Mouse (Mus musculus) hindbrain, postnatal 0 days (tissue): ENCODE results near the gene Zdhhc4. TPM values are rescaled to one million over a fixed set of nuclear protein-coding genes. Genes with fewer than 3 reads are reported as not detected.
A peak's percentile ranks its signal among the peaks of the same experiment; 100 is the strongest.

Experiments used
- ATAC-seq: fragments of 200-750 bp; cut with Nextera tagmentation; 2 replicates; pipeline ENCODE4 v1.8.0; 2017; ENCODE audit warnings: mild to moderate bottlenecking, moderate TSS enrichment, moderate library complexity
- DNase-seq: peaks from one replicate; pipeline ENCODE4 v3.0.0-alpha.2; 2015; ENCODE audit warnings: low spot score
- H3K27ac ChIP-seq: fragments of 300-500 bp; sonication (generic); 2 replicates; pipeline ENCODE4 v1.5.1; 2014; ENCODE audit warnings: mild to moderate bottlenecking
- H3K27me3 ChIP-seq: fragments of 300-500 bp; sonication (generic); 2 replicates; pipeline ENCODE4 v1.6.1; 2014; ENCODE audit warnings: low read length, mixed read lengths; ENCODE audit not compliant: insufficient read depth
- H3K36me3 ChIP-seq: fragments of 300-500 bp; sonication (generic); 2 replicates; pipeline ENCODE4 v1.6.1; 2014; ENCODE audit warnings: low read length, mixed read lengths; ENCODE audit not compliant: insufficient read depth
- H3K4me1 ChIP-seq: fragments of 300-500 bp; sonication (generic); 2 replicates; pipeline ENCODE4 v1.6.1; 2014; ENCODE audit warnings: antibody characterized with exemption, low read length, mixed read lengths; ENCODE audit not compliant: insufficient read depth
- H3K4me2 ChIP-seq: fragments of 300-500 bp; sonication (generic); 2 replicates; pipeline ENCODE4 v1.6.1; 2014; ENCODE audit warnings: low read depth, mild to moderate bottlenecking, low read length, moderate library complexity, mixed read lengths
- H3K4me3 ChIP-seq: fragments of 300-500 bp; sonication (generic); 2 replicates; pipeline ENCODE4 v1.5.1; 2014; ENCODE audit warnings: low read length
- H3K9ac ChIP-seq: fragments of 300-500 bp; sonication (generic); replicated peaks from 2 replicates; pipeline ENCODE4 v1.6.1; 2014; ENCODE audit warnings: mild to moderate bottlenecking, low read length, moderate library complexity, mixed read lengths
- H3K9me3 ChIP-seq: fragments of 300-500 bp; sonication (generic); 2 replicates; pipeline ENCODE4 v1.6.1; 2016; ENCODE audit warnings: low read length, mixed read lengths
- CTCF ChIP-seq: IDR thresholded peaks from 2 replicates; pipeline ENCODE4 v1.5.1; 2016; ENCODE audit warnings: antibody characterized with exemption, control low read depth, low read depth
- WGBS: fragments of 180-500 bp; shearing (Covaris S2); extraction: QIAGEN DNeasy Blood & Tissue Kit; methylation state at CpG from one replicate; pipeline ENCODE4 v1.1.7; 2014; 5-methylcytosine and 5-hydroxymethylcytosine counted together
- polyA plus RNA-seq: library from polyadenylated mRNA; unstranded; fragments of >200 nt; fragmentation: Nextera tagmentation; extraction: Ambion mirVana; gene quantifications from 2 replicates; pipeline ENCODE4 v1.2.1, GENCODE M21; 2015
- total RNA-seq: library from RNA; depleted of rRNA; stranded (reverse); fragments of >200 nt; gene quantifications from 2 replicates; pipeline ENCODE4 v1.2.3, GENCODE M21; 2014; rRNA removed

Gene Zdhhc4
- total and polyA plus RNA-seq, 2 experiments from 2014 or later, result 84.4 to 92.1 TPM

DNA sequence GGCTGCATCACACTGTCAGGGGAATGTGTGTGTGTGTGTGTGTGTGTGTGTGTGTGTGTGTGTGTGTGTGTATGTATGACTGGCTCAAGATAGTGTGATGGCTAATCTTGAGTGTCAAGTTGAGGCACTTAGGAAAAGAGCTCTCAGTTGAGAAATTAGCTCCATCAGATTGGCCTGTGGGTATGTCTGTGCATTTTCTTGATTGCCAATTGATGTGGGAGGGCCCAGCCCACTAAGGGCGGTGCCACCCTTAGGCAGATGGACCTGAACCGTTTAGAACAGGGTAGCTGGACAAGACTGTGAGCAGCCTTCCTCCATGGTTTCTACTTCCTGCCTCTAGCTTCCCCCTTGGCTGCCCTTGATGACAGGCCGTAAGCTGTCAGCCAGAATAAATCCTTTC is 56.9 kb downstream of the Zdhhc4 start:
- Histone ChIP-seq H3K9ac (no peak overlapping the region), H3K4me2 (no peak overlapping the region), H3K4me3 (no peak overlapping the region), H3K4me1 (peaks cover 20% of the 10 kb centered on the region), H3K9me3 (no peaks in the 10 kb centered on the region), H3K36me3 (no peaks in the 10 kb centered on the region), H3K27ac (no peak overlapping the region), H3K27me3 (no peaks in the 10 kb centered on the region)
- ATAC-seq, result no peak
- 77% methylated on average over 3 of the region's 3 CpGs for WGBS
- DNase-seq, result no peak
- TF ChIP-seq CTCF, result no peak

DNA sequence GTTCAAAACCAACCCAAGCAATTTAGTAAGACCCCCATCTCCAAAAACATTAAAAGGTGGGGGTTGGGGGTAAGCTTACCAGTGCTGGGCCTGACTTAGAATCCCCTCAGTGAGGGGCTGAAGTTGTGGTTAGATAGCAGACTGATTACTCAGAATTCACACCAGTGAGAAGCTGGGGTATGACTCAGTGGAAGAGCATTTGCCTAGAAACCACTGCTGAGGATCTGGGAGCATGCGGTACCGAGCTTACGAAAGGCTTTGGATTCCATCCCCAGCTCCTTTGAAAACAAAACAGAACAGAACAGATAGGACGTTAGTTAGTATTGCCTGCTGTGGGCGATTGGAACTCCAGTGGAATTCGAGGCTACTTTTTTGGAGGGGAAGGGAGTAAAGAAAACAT is 57.4 kb downstream of the Zdhhc4 start:
- ATAC-seq, result no peak
- Histone ChIP-seq H3K4me2 (no peak overlapping the region), H3K27ac (no peak overlapping the region), H3K27me3 (no peaks in the 10 kb centered on the region), H3K9ac (no peak overlapping the region), H3K4me3 (no peak overlapping the region), H3K9me3 (no peaks in the 10 kb centered on the region), H3K36me3 (no peaks in the 10 kb centered on the region), H3K4me1 (peaks cover 20% of the 10 kb centered on the region)
- WGBS, result 93% methylated on average over 6 of the region's 6 CpGs
- DNase-seq, result no peak
- TF ChIP-seq CTCF, result no peak

DNA sequence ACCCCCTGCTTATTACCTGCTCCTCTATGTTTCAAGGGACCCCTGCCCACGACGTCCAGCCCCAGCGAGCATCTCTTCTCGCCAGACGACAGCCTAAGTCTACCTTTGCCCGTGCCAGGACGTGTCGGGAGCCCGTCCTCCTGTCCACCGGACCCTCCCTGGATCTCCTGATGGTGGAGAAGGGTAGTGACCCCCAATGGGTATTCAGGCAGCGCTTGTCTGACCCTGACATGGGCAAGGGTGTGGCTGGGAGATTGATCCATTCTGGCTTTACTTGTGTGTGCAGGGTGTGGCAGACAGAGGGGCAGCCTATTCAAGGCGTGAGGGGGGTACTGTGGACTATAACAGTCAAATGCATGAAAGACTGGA is 58.9 kb downstream of the Zdhhc4 start:
- TF ChIP-seq CTCF, result no peak
- DNase-seq (no peak), ATAC-seq (peak; percentile 39)
- peak overlapping the region; percentile 98 for H3K4me2 ChIP-seq
- peak overlapping the region; percentile 93 for H3K9ac ChIP-seq
- H3K4me3 ChIP-seq, result peak overlapping the region; percentile 88
- no peaks in the 10 kb centered on the region for H3K9me3 ChIP-seq
- no peaks in the 10 kb centered on the region for H3K27me3 ChIP-seq
- WGBS, result 1% methylated on average over 12 of the region's 12 CpGs
- peaks cover 20% of the 10 kb centered on the region for H3K4me1 ChIP-seq
- no peaks in the 10 kb centered on the region for H3K36me3 ChIP-seq
- peak overlapping the region; percentile 87 for H3K27ac ChIP-seq

DNA sequence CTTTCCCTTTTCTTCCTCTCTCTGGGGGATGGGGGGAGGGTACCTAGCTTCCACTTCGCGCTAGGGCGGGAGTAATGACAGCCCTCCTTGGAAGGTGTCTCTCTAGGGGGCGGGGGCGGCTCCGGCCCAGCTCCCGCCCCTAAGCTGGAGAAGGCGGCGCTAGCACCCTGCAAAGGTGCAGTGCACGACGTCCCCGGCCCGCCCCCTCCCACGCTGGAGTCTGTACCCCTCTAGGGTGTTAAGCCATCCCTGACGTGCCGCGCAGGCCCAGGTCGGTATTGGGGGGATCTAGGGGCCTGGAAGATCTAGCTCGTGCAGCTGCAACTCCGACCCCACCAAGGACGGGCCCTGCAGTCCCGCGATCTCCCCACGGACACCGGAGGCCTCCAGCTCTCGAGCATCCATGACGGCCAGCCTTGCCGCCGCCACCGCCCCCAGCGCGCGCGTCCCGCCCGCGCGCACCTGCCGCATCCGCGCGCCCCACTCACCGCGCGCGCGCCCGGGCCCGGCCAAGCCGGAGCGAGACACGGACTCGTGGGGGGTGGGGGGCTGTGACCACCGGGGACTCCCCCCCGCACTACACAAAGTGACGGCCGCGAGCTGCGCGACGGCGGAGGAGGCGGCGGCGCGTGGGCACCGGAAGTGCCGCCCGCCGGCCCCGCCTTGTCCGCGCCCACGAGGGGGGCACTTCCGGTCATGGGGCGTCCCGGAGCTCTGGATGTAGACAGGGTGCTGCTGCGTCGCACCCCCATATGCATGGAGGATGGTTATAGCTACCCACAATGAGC is 59.5 kb downstream of the Zdhhc4 start, which contains the start of gene Zfp316:
TSS of gene Zfp316 (minus strand) at position 660 of the 788 bp plus-strand sequence.
- WGBS, result under 1% methylated on average over 58 of the region's 79 CpGs
- Histone ChIP-seq H3K4me2 (peak within 1 kb of the TSS; percentile 98), H3K36me3 (no peaks in the 10 kb centered on the region), H3K9ac (peak within 1 kb of the TSS; percentile 93), H3K4me1 (peaks cover 20% of the 10 kb centered on the region), H3K27ac (peak within 1 kb of the TSS; percentile 87), H3K27me3 (no peaks in the 10 kb centered on the region), H3K9me3 (no peaks in the 10 kb centered on the region), H3K4me3 (peak within 1 kb of the TSS; percentile 88)
- ATAC-seq (peak; percentile 85), DNase-seq (peak; percentile 90)
- no peak for TF ChIP-seq CTCF

DNA sequence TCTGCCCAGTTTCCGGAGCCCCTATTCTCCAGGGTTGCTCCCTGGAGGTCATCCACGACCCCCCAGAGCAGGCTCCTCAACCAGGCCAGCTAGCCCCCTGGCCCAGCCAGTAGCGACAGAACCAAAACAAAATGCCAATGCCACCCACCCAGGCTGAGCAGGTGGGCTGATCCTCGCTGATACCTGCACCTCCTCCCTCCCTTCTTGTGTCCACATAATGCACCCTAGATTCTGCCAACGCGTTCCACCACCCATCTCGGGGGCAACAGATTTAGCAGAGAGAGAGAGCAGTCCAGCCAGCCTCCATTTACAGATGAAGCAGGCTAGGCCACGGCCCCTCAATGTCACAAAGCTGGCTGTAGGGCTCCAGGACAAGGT is 60.1 kb downstream of the Zdhhc4 start:
- ATAC-seq, result no peak; the same call in 1 of the 2 replicates

DNA sequence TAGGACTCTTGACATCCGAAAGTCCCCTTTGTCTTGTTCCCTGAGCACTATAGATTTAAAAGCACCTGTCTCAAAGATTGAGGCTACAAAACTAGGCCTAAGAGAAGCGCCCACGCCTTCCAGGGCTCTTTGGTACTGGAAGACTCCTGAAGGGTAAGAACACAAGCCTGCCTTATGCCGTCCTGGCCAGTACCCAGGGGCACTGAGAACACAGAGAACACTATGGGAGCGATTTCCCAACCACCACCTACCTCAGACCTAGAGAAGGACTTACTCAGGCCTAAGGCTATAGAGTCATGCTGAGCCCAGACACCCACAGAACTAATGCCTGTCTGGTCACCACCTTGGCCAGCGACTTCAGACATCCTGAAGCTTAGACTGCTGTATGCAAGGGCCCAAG is 62.3 kb downstream of the Zdhhc4 start:
- no peak overlapping the region for H3K9ac ChIP-seq
- no peak for TF ChIP-seq CTCF
- 90% methylated on average over 6 of the region's 6 CpGs for WGBS

More for the DNA sequence above, 60.1 kb downstream of the Zdhhc4 start:
- H3K9me3 ChIP-seq, result no peaks in the 10 kb centered on the region
- no peaks in the 10 kb centered on the region for H3K27me3 ChIP-seq
- DNase-seq, result no peak
- peak overlapping the region; percentile 93 for H3K9ac ChIP-seq
- H3K36me3 ChIP-seq, result peaks cover under 1% of the 10 kb centered on the region; the same call in 1 of the 2 replicates
- H3K4me2 ChIP-seq, result peak overlapping the region; percentile 98
- peak overlapping the region; percentile 88 for H3K4me3 ChIP-seq
- H3K4me1 ChIP-seq, result peaks cover 20% of the 10 kb centered on the region
- TF ChIP-seq CTCF, result no peak
- H3K27ac ChIP-seq, result peak overlapping the region; percentile 87
- 12% methylated on average over 8 of the region's 8 CpGs for WGBS

More for the DNA sequence above, 62.3 kb downstream of the Zdhhc4 start:
- Histone ChIP-seq H3K4me3 (no peak overlapping the region), H3K4me1 (peaks cover 20% of the 10 kb centered on the region), H3K27ac (no peak overlapping the region), H3K36me3 (peaks cover 18% of the 10 kb centered on the region), H3K9me3 (no peaks in the 10 kb centered on the region), H3K27me3 (no peaks in the 10 kb centered on the region), H3K4me2 (no peak overlapping the region)
- DNase-seq (no peak), ATAC-seq (no peak)

Other genes with a start within 250 kb of the Zdhhc4 start
- 28.0 and 32.7 TPM in 2 replicates for gene Rnf216, start 216.3 kb downstream of the Zdhhc4 start, total RNA-seq
- 25.3 and 29.7 TPM in 2 replicates for gene Rnf216, start 216.3 kb downstream of the Zdhhc4 start, polyA plus RNA-seq
- gene Olfr718-ps1, start 181.7 kb downstream of the Zdhhc4 start, total RNA-seq, result not detected in 2 replicates
- not detected in 2 replicates for gene Olfr718-ps1, start 181.7 kb downstream of the Zdhhc4 start, polyA plus RNA-seq
- gene Rbak, start 148.5 kb downstream of the Zdhhc4 start, total RNA-seq, result 11.8 and 13.3 TPM in 2 replicates
- gene Rbak, start 148.5 kb downstream of the Zdhhc4 start, polyA plus RNA-seq, result 9.3 and 10.0 TPM in 2 replicates
- gene Spdye4b, start 148.2 kb downstream of the Zdhhc4 start, total RNA-seq, result 0.11 TPM in 1 of 2 replicates, not detected in the other
- not detected in 2 replicates for gene Spdye4b, start 148.2 kb downstream of the Zdhhc4 start, polyA plus RNA-seq
- gene Spdye4a, start 102.4 kb downstream of the Zdhhc4 start, total RNA-seq, result 0.84 TPM in 1 of 2 replicates, not detected in the other
- not detected in 2 replicates for gene Spdye4a, start 102.4 kb downstream of the Zdhhc4 start, polyA plus RNA-seq
- 32.6 and 33.5 TPM in 2 replicates for gene Zfp12, start 94.1 kb downstream of the Zdhhc4 start, total RNA-seq
- gene Zfp12, start 94.1 kb downstream of the Zdhhc4 start, polyA plus RNA-seq, result 12.2 and 12.3 TPM in 2 replicates
- 28.0 and 31.3 TPM in 2 replicates for gene Zfp316, start 59.2 kb downstream of the Zdhhc4 start, total RNA-seq
- 5.4 and 6.2 TPM in 2 replicates for gene Zfp316, start 59.2 kb downstream of the Zdhhc4 start, polyA plus RNA-seq
- 31.7 and 33.5 TPM in 2 replicates for gene Zfp853, start 35.6 kb downstream of the Zdhhc4 start, total RNA-seq
- gene Zfp853, start 35.6 kb downstream of the Zdhhc4 start, polyA plus RNA-seq, result 0.53 and 0.61 TPM in 2 replicates
- gene E130309D02Rik, start 13.9 kb downstream of the Zdhhc4 start, total RNA-seq, result 42.0 and 44.4 TPM in 2 replicates
- 21.7 and 23.9 TPM in 2 replicates for gene E130309D02Rik, start 13.9 kb downstream of the Zdhhc4 start, polyA plus RNA-seq
- 2.4 and 5.1 TPM in 2 replicates for gene Grid2ip, start 28.1 kb upstream of the Zdhhc4 start, total RNA-seq
- 1.2 and 2.3 TPM in 2 replicates for gene Grid2ip, start 28.1 kb upstream of the Zdhhc4 start, polyA plus RNA-seq
- 91.8 and 108 TPM in 2 replicates for gene Kdelr2, start 74.6 kb upstream of the Zdhhc4 start, total RNA-seq
- 140 and 143 TPM in 2 replicates for gene Kdelr2, start 74.6 kb upstream of the Zdhhc4 start, polyA plus RNA-seq
- 30.1 and 30.5 TPM in 2 replicates for gene Daglb, start 135.3 kb upstream of the Zdhhc4 start, total RNA-seq
- gene Daglb, start 135.3 kb upstream of the Zdhhc4 start, polyA plus RNA-seq, result 19.3 and 20.3 TPM in 2 replicates
- gene Rac1, start 198.8 kb upstream of the Zdhhc4 start, total RNA-seq, result 143 and 148 TPM in 2 replicates
- 412 and 436 TPM in 2 replicates for gene Rac1, start 198.8 kb upstream of the Zdhhc4 start, polyA plus RNA-seq